Mouse (Mus musculus): ENCODE data around the gene Gtf2i.

Gene Gtf2i

DNA sequence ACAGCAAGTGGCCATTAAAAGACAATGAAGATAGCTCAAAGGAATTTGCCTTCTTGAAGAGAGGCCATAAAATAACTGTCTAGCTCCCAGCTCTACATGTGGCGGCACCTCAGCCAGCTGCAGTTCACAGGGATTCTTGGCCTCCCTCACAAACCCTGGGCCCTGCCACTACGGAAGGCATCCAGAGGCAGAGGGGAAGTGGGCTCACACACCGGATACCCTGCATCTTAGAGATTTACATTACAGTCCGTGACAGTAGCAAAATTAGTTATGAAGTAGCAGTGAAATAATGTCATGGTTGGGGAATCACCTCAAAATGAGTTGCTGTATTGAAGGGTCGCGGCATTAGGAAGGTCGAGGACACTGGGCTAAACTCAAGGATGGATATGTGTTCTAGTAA, 126.0 kb downstream of the Gtf2i start:
- no peak for DNase-seq
